Mouse (Mus musculus) liver, postnatal 0 days (tissue): ENCODE results near the gene Gm9837.
A peak's percentile ranks its signal among the peaks of the same experiment; 100 is the strongest.

Source experiments
- CTCF ChIP-seq: sonication (generic); IDR thresholded peaks from 2 replicates; pipeline ENCODE4 v1.5.1; 2016; ENCODE audit warnings: antibody characterized with exemption, low read depth
- EP300 ChIP-seq: IDR thresholded peaks from 2 replicates; pipeline ENCODE4 v1.6.1; 2016; ENCODE audit warnings: antibody characterized with exemption, low read depth, mild to moderate bottlenecking

DNA sequence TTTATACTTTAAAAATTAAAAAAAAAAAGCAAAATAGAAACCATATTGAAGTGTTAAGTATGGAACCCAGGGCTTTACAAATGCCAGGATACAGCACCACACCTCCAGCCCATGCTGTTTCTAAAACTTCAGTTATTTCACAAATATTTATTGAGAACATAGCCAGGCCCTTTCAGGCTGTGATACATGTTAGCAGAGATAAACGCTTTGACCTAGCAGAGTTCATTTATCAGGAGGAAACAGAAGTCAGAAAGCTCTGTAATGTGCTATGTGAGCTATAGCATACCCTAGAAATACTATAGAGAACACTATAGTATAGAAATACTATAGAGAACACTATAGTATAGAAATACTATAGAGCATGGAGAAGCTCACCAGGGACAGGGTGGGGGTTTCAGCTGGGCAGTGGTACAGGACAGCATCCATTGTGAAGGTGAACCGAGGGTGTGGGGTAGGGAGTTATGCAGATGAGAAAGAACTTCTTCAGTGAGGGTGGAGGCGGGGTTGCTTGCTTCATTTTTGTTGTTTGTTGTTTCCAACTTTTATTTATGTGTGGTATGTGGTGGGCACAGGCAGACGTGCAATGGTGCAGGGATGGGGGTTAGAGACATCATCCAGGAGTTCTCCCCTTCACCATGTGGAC is 10.9 kb upstream of the Gm9837 start:
- TF ChIP-seq CTCF (no peak), EP300 (peak; percentile 98)
